Mouse (Mus musculus): ENCODE results near the gene Vamp9. TPM values are rescaled to one million over a fixed set of nuclear protein-coding genes. Genes with fewer than 3 reads are reported as not detected.

Vamp9 gene
- polyA plus RNA-seq (2014; fragmentation: Nextera tagmentation; extraction: Ambion mirVana) = 0.75 and 0.83 TPM in 2 replicates

DNA sequence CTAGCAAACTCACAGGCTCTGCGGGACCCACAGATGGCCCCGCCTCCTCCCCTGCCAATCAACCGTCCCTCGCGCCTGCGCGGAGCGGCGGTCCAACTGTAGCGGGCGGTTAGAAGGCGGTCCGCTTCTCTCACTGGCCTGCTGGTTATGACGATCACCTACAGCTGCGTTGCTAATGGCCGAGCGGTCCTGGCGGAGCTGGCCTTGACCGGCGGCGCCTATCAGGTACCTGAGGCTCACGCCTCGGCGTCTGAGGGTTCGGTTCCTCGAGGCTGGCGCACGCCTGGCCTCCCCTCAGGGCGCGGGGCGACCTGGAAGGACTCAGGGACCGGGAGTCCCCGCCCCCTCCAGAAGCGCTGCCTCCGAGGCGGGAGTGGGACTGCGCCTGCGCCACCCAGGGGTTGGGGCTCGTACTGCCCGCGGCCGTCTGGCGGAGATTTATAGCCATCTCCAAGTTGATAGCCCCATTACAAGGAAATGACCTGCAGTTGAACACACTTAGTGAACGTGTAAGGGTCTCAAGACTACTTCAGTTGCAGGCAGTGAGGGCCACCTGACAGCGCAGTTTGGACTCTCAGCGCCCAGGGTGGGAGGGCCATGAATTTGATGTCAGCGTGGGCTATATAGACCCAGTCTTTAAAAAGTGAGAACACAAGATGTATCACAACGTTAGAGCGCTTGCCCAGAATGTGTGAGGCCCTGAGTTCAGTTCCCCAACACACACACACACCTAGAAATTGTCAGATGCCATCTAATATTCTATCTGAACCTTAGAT is at the start of gene Vamp9:
Gene Vamp9 (plus strand): TSS at position 74 of the 776 bp plus-strand sequence.
- 11% methylated on average over 49 of the region's 49 CpGs for WGBS
- no peaks in the 10 kb centered on the region for H3K27me3 ChIP-seq (replicated peaks; ENCODE audit: control insufficient read depth, insufficient read depth, low read length)
- H3K4me1 ChIP-seq (ENCODE audit: control insufficient read depth, insufficient read depth, low read length) = no peaks in the 10 kb centered on the region
- H3K4me2 ChIP-seq (ENCODE audit: low read length) = peak within 1 kb of the TSS; percentile 59
- peak within 1 kb of the TSS; percentile 64 for H3K9ac ChIP-seq (ENCODE audit: low read length)
- ATAC-seq (peak; percentile 99), DNase-seq (ENCODE audit: low spot score) (peak; percentile 97)
- no peaks in the 10 kb centered on the region for H3K36me3 ChIP-seq (ENCODE audit: control insufficient read depth, insufficient read depth, low read length)
- peak within 1 kb of the TSS; percentile 63 for H3K27ac ChIP-seq (ENCODE audit: low read depth, low read length)
- no peaks in the 10 kb centered on the region for H3K9me3 ChIP-seq (replicated peaks; ENCODE audit: control insufficient read depth, low read length)
- peak within 1 kb of the TSS; percentile 49 for H3K4me3 ChIP-seq (ENCODE audit: low read depth, low read length)

DNA sequence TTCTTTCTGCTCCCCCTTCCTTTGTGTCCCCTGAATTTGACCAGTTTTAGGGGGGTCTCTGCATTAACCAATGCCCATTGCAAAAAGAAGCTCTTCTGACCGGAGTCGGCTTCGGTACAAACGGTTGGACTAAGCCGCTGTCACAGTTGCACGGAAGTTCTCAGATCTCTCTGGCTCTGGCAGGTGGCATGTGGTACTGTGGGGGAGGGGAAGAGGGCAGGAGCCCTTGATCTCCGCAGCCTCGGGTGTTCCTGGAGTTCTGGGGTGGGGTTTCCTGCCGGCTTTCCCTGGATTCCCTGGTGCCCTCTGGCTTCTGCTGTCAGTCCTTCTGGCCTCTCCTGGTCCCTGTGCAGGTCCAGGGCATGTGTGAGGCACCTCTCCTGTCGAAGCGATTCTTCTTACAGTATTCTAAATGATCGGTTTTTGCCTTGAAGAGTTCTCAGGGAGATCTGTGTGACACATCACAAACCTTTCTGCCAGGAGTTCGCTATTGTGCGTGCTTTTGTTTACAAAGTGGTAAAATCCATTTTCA is 48.9 kb upstream of the Vamp9 start:
- DNase-seq (ENCODE audit: low spot score) (no peak), ATAC-seq (no peak)
- Histone ChIP-seq H3K4me3 (ENCODE audit: low read depth, low read length) (no peak overlapping the region), H3K4me2 (ENCODE audit: low read length) (no peak overlapping the region), H3K4me1 (ENCODE audit: control insufficient read depth, insufficient read depth, low read length) (no peaks in the 10 kb centered on the region), H3K36me3 (ENCODE audit: control insufficient read depth, insufficient read depth, low read length) (no peaks in the 10 kb centered on the region), H3K9ac (ENCODE audit: low read length) (no peak overlapping the region), H3K27me3 (replicated peaks; ENCODE audit: control insufficient read depth, insufficient read depth, low read length) (no peaks in the 10 kb centered on the region), H3K27ac (ENCODE audit: low read depth, low read length) (no peak overlapping the region), H3K9me3 (replicated peaks; ENCODE audit: control insufficient read depth, low read length) (no peaks in the 10 kb centered on the region)
- 46% methylated on average over 14 of the region's 14 CpGs for WGBS

DNA sequence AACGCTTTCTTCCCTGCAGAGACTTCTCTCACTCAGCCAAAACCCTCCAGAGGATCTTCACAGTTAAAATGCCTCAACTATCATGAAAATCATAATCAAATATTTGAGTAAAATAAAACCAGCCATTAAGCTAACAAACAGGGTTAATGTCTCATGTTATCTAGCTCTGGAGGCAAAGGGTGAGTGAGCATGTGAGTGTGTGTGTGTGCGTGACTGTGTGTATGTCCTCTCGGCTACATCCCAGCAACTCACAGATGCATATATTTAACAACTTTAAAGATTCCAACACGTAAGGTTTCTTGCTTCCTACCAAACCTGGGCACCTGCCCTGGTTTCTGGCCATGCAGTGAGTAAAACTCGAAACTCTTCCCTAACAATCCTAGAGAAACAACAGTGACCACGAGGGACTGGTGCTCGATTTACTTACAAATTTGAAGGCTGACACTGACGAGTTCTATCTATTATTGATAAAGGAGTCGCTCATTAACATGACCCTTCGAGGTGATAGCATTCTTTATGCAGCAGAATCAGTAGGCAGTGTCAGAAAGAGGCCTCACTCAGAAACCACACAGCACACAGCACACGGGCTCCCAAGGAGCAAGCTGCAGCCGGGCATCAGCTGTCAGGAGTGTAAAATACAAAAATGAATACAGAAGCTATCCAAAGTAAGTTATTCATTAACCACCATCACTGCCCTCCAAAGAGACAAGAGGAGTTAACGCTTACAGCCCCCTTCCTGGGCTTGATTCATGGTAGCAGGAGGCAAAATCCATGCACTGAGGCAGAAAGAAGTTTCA is 46.2 kb upstream of the Vamp9 start:
- no peaks in the 10 kb centered on the region for H3K9me3 ChIP-seq (replicated peaks; ENCODE audit: control insufficient read depth, low read length)
- no peak overlapping the region for H3K4me2 ChIP-seq (ENCODE audit: low read length)
- no peak overlapping the region for H3K27ac ChIP-seq (ENCODE audit: low read depth, low read length)
- no peaks in the 10 kb centered on the region for H3K27me3 ChIP-seq (replicated peaks; ENCODE audit: control insufficient read depth, insufficient read depth, low read length)
- no peaks in the 10 kb centered on the region for H3K36me3 ChIP-seq (ENCODE audit: control insufficient read depth, insufficient read depth, low read length)
- DNase-seq (ENCODE audit: low spot score) = no peak
- no peaks in the 10 kb centered on the region for H3K4me1 ChIP-seq (ENCODE audit: control insufficient read depth, insufficient read depth, low read length)
- H3K4me3 ChIP-seq (ENCODE audit: low read depth, low read length) = no peak overlapping the region
- no peak for ATAC-seq
- WGBS = 69% methylated on average over 13 of the region's 13 CpGs
- H3K9ac ChIP-seq (ENCODE audit: low read length) = no peak overlapping the region

DNA sequence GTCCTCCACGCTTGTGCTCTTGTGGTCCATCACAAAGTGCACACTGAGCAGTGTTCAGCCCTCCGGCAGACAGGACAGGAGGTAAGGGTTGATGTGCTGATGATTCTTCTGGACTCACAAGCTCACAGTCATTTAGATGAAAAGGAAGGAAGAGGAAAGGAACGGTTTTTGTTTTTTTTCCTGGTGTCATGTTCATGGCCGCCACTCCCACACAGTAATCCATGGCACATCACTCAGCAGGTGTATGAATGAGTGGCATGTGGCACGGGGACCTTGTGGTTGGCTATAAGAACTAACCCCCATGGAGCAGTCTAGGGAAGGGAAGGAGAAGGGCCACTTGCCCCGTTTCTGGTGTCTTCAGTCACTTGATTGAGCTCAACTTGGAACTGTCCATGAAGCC is 44.2 kb upstream of the Vamp9 start:
- no peak overlapping the region for H3K4me3 ChIP-seq (ENCODE audit: low read depth, low read length)
- WGBS = 86% methylated on average over 6 of the region's 6 CpGs
- H3K4me1 ChIP-seq (ENCODE audit: control insufficient read depth, insufficient read depth, low read length) = no peaks in the 10 kb centered on the region
- no peaks in the 10 kb centered on the region for H3K36me3 ChIP-seq (ENCODE audit: control insufficient read depth, insufficient read depth, low read length)
- DNase-seq (ENCODE audit: low spot score) = no peak
- H3K27me3 ChIP-seq (replicated peaks; ENCODE audit: control insufficient read depth, insufficient read depth, low read length) = no peaks in the 10 kb centered on the region
- H3K9me3 ChIP-seq (replicated peaks; ENCODE audit: control insufficient read depth, low read length) = no peaks in the 10 kb centered on the region
- no peak overlapping the region for H3K27ac ChIP-seq (ENCODE audit: low read depth, low read length)
- no peak overlapping the region for H3K9ac ChIP-seq (ENCODE audit: low read length)
- H3K4me2 ChIP-seq (ENCODE audit: low read length) = no peak overlapping the region
- ATAC-seq = no peak

DNA sequence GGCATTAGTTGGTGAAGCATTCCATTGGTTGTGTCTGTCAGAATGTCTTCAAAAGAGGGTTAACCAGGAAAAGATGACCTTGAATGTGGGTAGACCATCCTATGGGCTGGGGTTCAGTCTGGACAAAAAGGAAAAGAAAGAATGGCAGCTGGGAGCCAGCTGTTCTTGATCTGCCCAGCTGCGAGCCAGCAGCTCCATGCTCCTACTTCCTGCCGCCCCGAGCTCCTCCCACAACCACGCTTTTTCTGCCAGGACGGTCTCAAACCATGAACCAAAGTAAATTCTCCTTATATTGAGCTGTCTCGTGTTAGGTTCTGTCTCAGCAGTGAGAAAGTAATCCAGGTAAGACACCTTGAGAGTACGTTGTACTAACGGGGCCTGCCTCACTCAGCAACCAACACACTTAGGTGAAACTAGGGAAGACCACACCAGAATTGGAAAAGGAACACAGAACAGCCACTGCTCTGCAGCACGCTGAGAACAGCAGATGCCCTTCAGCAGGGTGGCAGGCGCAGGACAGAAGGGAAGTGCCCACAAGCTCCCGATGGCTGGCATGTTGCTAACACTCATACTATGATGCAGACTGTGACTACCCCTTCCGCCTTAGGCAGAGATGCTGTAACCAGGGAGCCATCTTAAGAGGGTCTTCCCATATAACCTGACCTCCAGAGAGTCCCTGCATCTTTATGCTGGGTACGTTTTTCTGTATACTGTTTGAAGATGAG is 42.2 kb upstream of the Vamp9 start:
- H3K36me3 ChIP-seq (ENCODE audit: control insufficient read depth, insufficient read depth, low read length) = no peaks in the 10 kb centered on the region
- no peak overlapping the region for H3K4me2 ChIP-seq (ENCODE audit: low read length)
- no peaks in the 10 kb centered on the region for H3K27me3 ChIP-seq (replicated peaks; ENCODE audit: control insufficient read depth, insufficient read depth, low read length)
- DNase-seq (ENCODE audit: low spot score) = no peak
- no peak overlapping the region for H3K4me3 ChIP-seq (ENCODE audit: low read depth, low read length)
- no peaks in the 10 kb centered on the region for H3K9me3 ChIP-seq (replicated peaks; ENCODE audit: control insufficient read depth, low read length)
- no peak for ATAC-seq
- no peak overlapping the region for H3K27ac ChIP-seq (ENCODE audit: low read depth, low read length)
- 86% methylated on average over 13 of the region's 13 CpGs for WGBS
- no peaks in the 10 kb centered on the region for H3K4me1 ChIP-seq (ENCODE audit: control insufficient read depth, insufficient read depth, low read length)
- H3K9ac ChIP-seq (ENCODE audit: low read length) = no peak overlapping the region

DNA sequence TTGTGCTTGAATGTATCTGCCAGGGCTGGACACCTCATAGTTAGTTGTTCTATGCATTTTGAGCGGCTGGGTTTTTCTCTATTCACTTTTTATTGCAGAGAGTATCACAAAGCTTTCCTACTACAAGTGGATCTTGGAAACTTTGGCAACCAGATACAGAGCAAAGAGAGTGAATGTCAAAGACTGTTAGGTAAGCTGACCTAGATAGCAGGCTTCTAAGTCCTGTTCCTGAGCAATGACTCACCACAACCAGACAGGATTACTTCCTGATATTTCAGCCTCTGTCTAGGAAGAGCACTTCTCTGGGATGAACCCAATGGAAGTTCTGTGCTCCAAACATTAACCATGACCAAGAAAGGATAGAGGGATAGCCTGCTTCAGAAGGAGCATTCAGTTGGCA is 40.3 kb upstream of the Vamp9 start:
- no peaks in the 10 kb centered on the region for H3K36me3 ChIP-seq (ENCODE audit: control insufficient read depth, insufficient read depth, low read length)
- ATAC-seq (no peak), DNase-seq (ENCODE audit: low spot score) (no peak)
- H3K4me1 ChIP-seq (ENCODE audit: control insufficient read depth, insufficient read depth, low read length) = no peaks in the 10 kb centered on the region
- no peak overlapping the region for H3K27ac ChIP-seq (ENCODE audit: low read depth, low read length)
- no peak overlapping the region for H3K4me3 ChIP-seq (ENCODE audit: low read depth, low read length)
- WGBS = 90% methylated on average over 1 of the region's 1 CpGs
- no peak overlapping the region for H3K4me2 ChIP-seq (ENCODE audit: low read length)
- H3K9me3 ChIP-seq (replicated peaks; ENCODE audit: control insufficient read depth, low read length) = no peaks in the 10 kb centered on the region
- no peak overlapping the region for H3K9ac ChIP-seq (ENCODE audit: low read length)
- no peaks in the 10 kb centered on the region for H3K27me3 ChIP-seq (replicated peaks; ENCODE audit: control insufficient read depth, insufficient read depth, low read length)

DNA sequence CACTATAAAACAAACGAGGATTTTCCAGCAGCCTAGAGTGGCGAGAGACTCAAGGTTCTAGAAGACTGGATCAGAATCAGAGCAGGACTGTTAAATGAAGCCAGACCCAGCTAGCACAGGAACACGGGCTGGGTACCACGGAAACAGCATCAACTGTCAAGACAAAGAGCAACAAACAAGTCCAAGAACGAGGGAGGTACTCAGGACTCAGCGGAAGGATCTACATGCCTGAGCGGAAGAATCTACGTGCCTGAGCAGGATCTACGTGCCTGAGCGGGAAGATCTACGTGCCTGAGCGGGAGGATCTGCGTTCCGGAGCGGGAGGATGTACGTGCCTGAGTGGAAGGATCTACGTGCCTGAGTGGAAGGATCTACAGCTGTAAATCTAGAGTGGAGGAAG is 37.8 kb upstream of the Vamp9 start:
- ATAC-seq = no peak
- Histone ChIP-seq H3K27me3 (replicated peaks; ENCODE audit: control insufficient read depth, insufficient read depth, low read length) (no peaks in the 10 kb centered on the region), H3K9me3 (replicated peaks; ENCODE audit: control insufficient read depth, low read length) (no peaks in the 10 kb centered on the region), H3K4me2 (ENCODE audit: low read length) (no peak overlapping the region), H3K9ac (ENCODE audit: low read length) (no peak overlapping the region), H3K4me1 (ENCODE audit: control insufficient read depth, insufficient read depth, low read length) (no peaks in the 10 kb centered on the region), H3K36me3 (ENCODE audit: control insufficient read depth, insufficient read depth, low read length) (no peaks in the 10 kb centered on the region), H3K4me3 (ENCODE audit: low read depth, low read length) (no peak overlapping the region), H3K27ac (ENCODE audit: low read depth, low read length) (no peak overlapping the region)
- no peak for DNase-seq (ENCODE audit: low spot score)
- 92% methylated on average over 17 of the region's 17 CpGs for WGBS

DNA sequence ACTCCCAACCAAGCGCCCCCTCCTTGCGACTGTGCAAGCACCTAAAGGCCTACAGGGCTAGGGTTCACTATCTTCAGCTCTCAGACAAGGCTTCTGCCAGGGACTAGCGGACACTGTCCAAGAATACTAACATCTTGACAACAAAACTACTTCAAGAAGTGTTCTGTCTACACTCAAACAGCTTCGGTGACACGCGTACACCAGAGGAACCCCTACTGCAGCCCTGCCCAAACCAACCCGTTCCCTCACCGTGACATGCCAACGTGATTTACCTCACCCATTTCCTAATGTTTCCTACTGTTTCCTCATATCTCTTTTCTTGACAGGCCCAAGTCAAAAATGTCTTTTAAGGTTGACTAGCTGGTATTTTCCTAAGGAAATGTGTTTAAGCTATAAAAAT is 37.1 kb upstream of the Vamp9 start:
- no peak overlapping the region for H3K4me3 ChIP-seq (ENCODE audit: low read depth, low read length)
- H3K36me3 ChIP-seq (ENCODE audit: control insufficient read depth, insufficient read depth, low read length) = no peaks in the 10 kb centered on the region
- H3K27ac ChIP-seq (ENCODE audit: low read depth, low read length) = no peak overlapping the region
- DNase-seq (ENCODE audit: low spot score) (no peak), ATAC-seq (no peak)
- H3K4me1 ChIP-seq (ENCODE audit: control insufficient read depth, insufficient read depth, low read length) = no peaks in the 10 kb centered on the region
- no peaks in the 10 kb centered on the region for H3K9me3 ChIP-seq (replicated peaks; ENCODE audit: control insufficient read depth, low read length)
- no peak overlapping the region for H3K4me2 ChIP-seq (ENCODE audit: low read length)
- no peak overlapping the region for H3K9ac ChIP-seq (ENCODE audit: low read length)
- H3K27me3 ChIP-seq (replicated peaks; ENCODE audit: control insufficient read depth, insufficient read depth, low read length) = no peaks in the 10 kb centered on the region
- 94% methylated on average over 9 of the region's 9 CpGs for WGBS

Data from forebrain, embryonic 14.5 days (tissue).